Mouse (Mus musculus) left cerebral cortex, adult 2 months (tissue): Measurements from ENCODE around the gene Phf24. TPM values are rescaled to one million over a fixed set of nuclear protein-coding genes. Genes with fewer than 3 reads are reported as not detected.

Experiments
- DNase-seq, 2 experiments: peaks; one replicate each; pipeline ENCODE4 v3.0.0; 2021 to 2022; ENCODE audit warnings: low spot score in 2 of 2, mixed read lengths in 1 of 2; ENCODE audit errors: extremely low spot score in 1 of 2
- H3K27ac ChIP-seq: fragments of 200-600 bp; 2 replicates; pipeline ENCODE4 v1.8.1; 2022
- H3K4me3 ChIP-seq: fragments of 200-600 bp; 2 replicates; pipeline ENCODE4 v1.8.1; 2022
- CTCF ChIP-seq: fragments of 200-600 bp; IDR thresholded peaks from 2 replicates; pipeline ENCODE4 v1.8.1; 2022; ENCODE audit warnings: antibody characterized with exemption, mild to moderate bottlenecking, moderate library complexity
- intact Hi-C: fragments of 180-260 bp; cut with DNase I; formaldehyde crosslinking; loops from one replicate; pipeline ENCODE4 v1.15.1; 2025
- total RNA-seq, 2 experiments: library from RNA; stranded (reverse); gene quantifications; 2 replicates each; pipeline ENCODE4 v1.2.3; 2021

The Phf24 gene
- total RNA-seq, 2 experiments from 2014 or later, result 359 to 380 TPM

DNA sequence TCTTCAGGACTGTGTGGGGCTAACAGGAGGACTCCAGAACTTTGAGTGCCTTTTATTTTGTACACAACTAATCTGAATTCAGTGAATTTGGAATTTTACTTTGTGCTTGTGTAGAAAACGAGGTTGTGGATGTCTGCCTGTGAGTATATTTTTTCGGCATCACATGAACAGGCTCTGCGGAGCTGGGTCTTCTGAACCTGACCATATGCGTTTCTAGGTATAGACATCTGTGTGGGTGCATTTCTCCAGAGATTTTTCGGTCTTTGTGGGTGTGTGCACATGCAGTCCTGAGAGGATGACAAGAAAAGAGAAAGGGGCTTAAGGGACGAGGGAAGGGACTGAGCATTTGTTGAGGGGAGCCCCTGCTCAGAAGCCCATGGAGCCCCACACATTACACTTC, 29.5 kb upstream of the Phf24 start:
- intact Hi-C loops, result loop anchor here (1.0 to 2.0 kb wide), 4 partner anchors 16 to 59 kb away; partner anchors contain the start of gene Phf24
- no peak for TF ChIP-seq CTCF
- Histone ChIP-seq H3K27ac (peak overlapping the region; percentile 66), H3K4me3 (no peak overlapping the region)
- DNase-seq, result peak in 1 of 2 experiments; percentile 32

DNA sequence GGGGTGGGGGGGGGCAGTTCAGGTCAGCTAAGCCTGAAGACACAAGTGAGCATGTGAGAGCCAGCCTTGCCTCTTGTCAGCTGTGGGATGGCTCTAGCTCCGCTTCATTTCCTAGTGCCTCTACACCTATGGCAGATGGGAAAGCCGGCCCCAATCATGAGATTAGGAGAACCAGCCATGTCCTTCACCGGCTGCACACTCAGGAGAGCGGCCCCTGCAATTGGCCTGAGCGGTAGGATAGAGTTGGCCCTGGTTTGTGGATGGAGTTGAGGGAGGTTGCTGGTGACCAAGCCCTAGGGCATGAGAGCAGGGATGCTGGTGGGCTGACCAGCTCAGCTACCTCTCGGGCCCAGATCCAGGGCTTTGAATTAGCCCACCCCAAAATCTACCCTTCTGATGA, 27.7 kb upstream of the Phf24 start:
- no peak overlapping the region for H3K4me3 ChIP-seq
- intact Hi-C loops, result no loop called here
- no peak for DNase-seq

DNA sequence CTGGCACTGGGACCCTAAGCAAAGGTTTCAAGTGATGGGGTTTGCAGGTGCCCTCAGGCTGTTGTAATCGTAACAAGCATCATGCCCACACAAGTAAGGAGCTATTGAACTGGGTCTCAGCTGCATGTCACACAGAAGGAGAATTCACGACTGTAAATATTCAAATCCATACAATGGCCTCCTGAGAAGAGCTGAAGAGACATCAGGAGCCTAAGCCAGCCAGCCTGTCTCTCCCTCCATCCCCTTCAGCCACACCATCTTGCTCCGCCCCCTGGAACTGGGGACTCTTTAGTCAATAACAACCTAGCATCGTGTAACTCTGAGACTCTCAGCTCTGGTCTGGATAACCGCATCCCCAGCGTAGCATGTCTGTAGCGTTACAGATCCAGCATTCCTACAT, 25.3 kb upstream of the Phf24 start:
- Histone ChIP-seq H3K4me3 (no peak overlapping the region), H3K27ac (no peak overlapping the region)
- TF ChIP-seq CTCF, result no peak
- intact Hi-C loops, result no loop called here
- DNase-seq, result no peak

More for the DNA sequence above, 27.7 kb upstream of the Phf24 start:
- no peak for TF ChIP-seq CTCF
- H3K27ac ChIP-seq, result no peak overlapping the region

DNA sequence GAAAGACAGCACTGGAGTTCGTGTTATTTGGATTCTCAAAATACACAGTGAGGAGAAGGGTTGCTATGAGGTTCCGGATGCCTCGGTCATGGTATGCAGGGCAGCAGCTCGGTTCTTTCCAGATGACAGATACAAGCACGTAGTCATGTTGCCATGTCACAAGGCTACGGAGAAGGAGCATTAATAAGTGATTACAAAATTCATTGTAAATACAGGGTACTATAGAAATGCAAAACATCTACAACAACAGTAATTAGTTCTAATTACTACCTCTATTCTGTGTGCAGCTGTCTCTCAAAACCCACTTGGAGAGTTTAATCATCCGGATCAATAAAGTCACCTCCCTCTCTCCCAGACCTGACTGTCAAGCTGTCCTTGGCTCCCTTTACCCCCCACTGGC, 21.3 kb upstream of the Phf24 start:
- no peak overlapping the region for H3K27ac ChIP-seq
- intact Hi-C loops, result no loop called here
- no peak for DNase-seq
- TF ChIP-seq CTCF, result no peak
- no peak overlapping the region for H3K4me3 ChIP-seq

DNA sequence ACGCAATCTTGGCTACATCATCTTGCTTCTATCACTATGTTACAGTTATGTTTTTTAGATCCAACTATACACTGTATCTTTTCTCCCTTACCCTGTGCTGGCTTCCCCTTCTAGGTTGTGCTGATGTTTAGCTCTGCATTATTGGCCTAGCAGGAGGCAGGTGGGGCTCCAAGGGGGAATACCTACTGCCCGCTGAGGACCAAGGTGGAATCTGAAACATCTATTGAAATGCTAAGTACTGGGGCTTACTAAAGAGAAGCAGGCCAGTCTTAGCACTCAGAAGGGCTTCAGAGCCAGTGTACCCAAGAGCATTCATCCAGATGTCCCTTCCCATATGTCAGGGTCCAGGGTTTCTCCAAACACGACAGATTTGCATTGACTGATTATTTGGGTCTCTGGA, 17.5 kb upstream of the Phf24 start:
- Histone ChIP-seq H3K27ac (no peak overlapping the region), H3K4me3 (no peak overlapping the region)
- no peak for DNase-seq
- TF ChIP-seq CTCF, result no peak
- intact Hi-C loops, result no loop called here

DNA sequence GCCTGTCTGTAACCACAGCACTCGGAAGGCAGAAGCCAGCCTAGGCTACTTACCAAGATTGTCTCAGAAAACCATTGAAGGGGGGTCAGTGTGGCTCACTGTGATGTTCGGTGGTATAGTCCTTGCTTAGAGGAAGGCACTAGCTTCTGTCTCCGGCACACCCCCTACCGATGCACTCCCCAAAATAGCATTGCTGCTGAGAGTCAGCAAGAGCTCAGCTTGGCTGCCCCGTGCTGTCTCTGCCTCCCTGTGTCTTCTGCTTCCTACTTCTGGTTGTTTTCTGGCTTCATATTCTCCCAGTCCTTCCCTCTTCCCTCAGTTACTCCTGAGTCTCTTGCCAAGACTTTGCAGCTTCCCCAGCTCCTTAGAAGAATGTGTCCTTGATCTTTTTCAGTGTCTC, 15.6 kb upstream of the Phf24 start:
- peak in 1 of 2 experiments; percentile 48 for DNase-seq
- Histone ChIP-seq H3K27ac (peak overlapping the region; percentile 84), H3K4me3 (peak overlapping the region; percentile 19; the same call in 1 of the 2 replicates)
- no peak; the same call in 1 of the 2 replicates for TF ChIP-seq CTCF
- intact Hi-C loops, result no loop called here

DNA sequence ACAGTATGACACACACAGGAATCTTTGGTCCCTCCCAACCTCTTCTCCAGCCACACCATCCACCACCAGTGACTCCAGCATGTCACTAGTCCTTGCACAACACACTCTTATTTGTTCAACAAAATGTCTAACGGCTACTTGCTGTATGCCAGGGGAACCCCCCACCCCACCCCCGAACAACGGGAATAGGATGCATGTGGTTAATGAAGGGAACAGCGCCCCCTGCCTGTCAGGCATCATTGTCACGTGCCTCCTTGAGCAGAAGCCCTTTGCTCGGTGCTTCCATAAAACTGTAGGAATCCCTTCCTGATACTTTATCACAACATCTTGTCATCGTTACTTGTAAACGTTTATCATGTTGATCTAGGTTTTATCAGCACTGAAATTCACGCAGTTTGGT, 14.3 kb upstream of the Phf24 start:
- H3K27ac ChIP-seq, result peak overlapping the region; percentile 55
- no peak for DNase-seq
- intact Hi-C loops, result loop anchor here (2.0 kb wide), 1 partner anchor 15 kb away; no protein-coding TSS in a partner anchor
- no peak overlapping the region for H3K4me3 ChIP-seq
- peak; percentile 40 for TF ChIP-seq CTCF

DNA sequence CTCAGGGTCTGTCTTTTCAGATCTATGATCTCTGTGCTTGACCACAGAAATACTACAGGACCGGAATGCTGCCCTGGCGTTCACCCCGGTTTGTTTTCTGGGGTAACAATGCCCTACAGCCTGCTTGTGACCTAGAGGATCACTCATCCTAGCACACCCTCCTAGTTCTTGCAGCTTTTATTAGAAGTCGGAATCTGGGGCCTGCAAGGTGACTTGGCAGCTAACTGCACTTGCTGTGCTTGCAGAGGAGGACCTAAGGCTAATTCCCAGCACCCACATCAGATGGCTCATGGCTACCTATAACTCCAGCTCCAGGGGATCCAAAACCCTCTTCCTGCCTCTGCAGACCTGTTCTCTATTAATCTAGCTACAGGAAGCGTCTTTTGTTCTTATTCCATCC, 13.7 kb upstream of the Phf24 start:
- TF ChIP-seq CTCF, result no peak
- no peak for DNase-seq
- intact Hi-C loops, result loop anchor here (2.0 kb wide), 1 partner anchor 16 kb away; no protein-coding TSS in a partner anchor
- Histone ChIP-seq H3K4me3 (no peak overlapping the region), H3K27ac (peak overlapping the region; percentile 55)

DNA sequence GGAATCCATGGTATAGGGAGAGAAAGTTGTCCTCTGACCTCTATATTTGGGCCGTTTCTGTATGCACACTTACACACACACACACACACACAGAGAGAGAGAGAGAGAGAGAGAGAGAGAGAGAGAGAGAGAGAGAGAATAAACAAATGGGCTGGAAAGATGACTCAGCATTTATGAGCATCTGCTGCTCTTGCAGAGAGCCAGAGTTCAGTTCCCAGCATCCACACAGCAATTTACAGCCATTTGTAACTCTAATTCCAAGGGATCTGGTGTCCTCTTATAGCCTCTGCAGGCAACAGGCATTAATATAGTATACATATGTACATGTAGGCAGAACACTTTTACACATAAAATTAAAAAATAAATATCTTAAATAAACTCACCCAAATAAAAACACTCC, 12.5 kb upstream of the Phf24 start:
- Histone ChIP-seq H3K27ac (peak overlapping the region; percentile 55; the same call in 1 of the 2 replicates), H3K4me3 (no peak overlapping the region)
- DNase-seq, result no peak
- intact Hi-C loops, result loop anchor here (2.0 kb wide), 1 partner anchor 17 kb away; no protein-coding TSS in a partner anchor
- TF ChIP-seq CTCF, result no peak

DNA sequence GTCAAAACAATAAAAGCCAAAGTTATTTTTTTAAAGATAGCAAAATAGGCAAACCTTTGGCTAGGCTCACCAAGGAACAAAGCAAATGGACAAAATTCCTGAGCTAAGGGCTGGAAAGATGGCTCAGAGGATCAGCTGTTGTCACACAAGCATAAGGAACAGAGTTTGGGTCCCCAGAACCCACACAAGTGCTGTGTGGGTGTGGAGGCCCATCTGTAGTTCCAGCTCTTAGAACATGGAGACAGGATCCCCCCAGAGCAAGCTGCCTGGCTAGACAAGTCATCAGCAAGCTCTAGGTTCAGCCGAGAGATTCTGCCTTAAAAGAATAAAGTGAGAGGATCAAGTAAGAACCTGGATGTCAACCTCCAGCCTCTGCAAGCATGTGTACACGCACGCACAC, 11.9 kb upstream of the Phf24 start:
- H3K4me3 ChIP-seq, result no peak overlapping the region
- H3K27ac ChIP-seq, result peak overlapping the region; percentile 24; the same call in 1 of the 2 replicates
- intact Hi-C loops, result no loop called here
- TF ChIP-seq CTCF, result no peak
- DNase-seq, result no peak

DNA sequence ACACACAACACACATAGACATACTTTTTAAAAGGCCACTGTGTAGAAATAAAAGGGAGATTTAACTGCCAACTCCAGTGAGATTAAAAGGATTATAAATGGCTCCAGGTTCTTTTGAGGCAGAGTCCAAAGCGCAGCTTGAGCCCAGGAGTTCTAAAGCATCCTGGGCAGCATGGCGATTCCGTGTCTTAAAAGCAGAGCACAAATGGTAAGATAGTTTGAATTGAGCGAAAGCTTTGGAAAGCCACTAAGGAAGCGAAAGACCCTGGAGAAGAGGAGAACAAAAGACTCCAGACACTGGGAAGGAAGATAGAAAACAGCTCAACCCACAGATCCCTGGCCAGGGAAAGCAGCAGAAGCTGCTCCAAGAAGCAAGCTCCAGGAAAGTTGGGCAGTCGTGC, 11.5 kb upstream of the Phf24 start:
- DNase-seq, result no peak
- intact Hi-C loops, result no loop called here
- H3K27ac ChIP-seq, result peak overlapping the region; percentile 24; the same call in 1 of the 2 replicates
- TF ChIP-seq CTCF, result no peak
- no peak overlapping the region for H3K4me3 ChIP-seq

DNA sequence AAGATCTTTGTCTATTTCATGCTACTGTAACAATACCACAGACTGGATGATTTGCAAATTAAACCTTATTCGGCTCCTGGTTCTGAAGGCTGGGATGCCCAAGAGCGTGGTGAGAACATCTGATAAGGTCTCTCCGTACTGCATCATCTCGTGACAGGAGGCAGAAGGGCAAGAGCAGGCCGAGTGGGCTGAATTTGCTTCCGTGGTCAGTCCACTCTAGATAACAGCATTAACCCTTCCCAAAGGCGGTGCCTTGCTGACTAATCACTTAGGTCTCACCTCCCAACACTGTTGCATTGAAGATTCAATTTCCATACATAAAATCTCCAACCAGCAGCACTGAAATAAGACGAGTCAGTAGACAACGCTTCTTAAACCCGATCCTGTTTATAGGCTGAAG, 3.1 kb upstream of the Phf24 start:
- no peak for DNase-seq
- H3K27ac ChIP-seq, result no peak overlapping the region
- no peak overlapping the region for H3K4me3 ChIP-seq
- TF ChIP-seq CTCF, result no peak
- intact Hi-C loops, result no loop called here

DNA sequence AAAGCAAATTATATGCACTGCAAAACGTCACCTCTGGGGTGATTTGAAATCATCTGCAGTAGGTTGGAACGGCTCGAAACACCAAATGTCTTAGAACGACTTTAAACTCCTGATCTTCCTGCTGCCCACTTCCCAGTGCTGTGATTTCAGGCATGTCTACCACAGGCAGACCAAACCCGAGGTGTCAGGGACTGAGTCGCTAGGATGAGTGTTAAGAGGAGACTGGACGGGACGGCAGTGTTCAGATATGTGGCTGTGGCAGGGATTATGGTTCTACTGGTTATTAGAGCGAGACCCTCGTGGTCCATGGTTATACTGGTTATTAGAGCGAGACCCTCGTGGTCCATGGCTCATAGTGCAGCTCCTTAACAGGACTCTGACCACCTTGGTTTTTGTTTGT, 1.1 kb upstream of the Phf24 start:
- Histone ChIP-seq H3K4me3 (no peak overlapping the region), H3K27ac (peak overlapping the region; percentile 99; the same call in 1 of the 2 replicates)
- TF ChIP-seq CTCF, result no peak
- peak in 1 of 2 experiments; percentile 9 for DNase-seq
- intact Hi-C loops, result no loop called here
